Mouse (Mus musculus) kidney, postnatal 4 days (tissue): ENCODE results near the gene Lekr1.

Source experiments
- DNase-seq, 2 experiments: peaks; one replicate each; pipeline ENCODE4 v3.0.0; 2021; ENCODE audit warnings: mixed read lengths in 2 of 2

Lekr1 gene

DNA sequence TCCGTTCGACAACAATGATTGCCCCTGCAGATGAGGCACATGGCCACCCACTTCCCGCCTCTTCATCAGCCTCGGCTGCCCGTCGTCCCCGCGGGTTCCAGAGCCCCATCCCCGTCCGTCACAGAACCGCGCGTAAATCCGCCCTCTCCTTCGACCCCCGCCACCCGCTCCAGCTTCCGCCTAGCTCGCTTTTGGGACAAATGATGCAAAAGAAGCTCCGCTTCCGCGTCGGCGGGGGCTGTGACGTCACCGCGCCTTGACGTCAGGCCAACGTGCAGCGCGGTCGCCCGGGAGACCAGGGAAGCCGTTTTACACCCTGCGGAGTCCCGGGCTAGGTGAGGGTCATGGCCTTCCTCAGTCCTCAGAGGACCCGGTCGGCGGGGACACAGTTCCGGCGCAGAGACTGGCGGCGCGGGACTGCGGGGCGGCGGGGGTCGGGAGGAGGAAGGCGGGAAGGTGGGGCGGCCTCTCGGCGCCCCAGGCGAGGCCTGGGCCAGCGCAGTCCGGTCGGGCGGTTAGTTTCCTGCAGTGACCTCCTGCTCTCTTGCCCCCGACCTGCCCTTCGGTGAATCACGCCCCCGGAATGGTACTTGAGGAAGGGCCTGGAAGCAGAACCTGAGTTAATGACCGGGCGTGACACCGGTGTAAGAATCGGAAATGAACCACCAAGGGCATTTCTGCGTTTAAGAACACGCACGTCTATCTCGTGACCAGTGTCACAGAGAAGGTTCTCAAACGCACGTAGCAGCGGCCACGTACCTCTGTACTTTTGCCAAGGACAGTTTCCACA is at the start of gene Lekr1:
Lekr1 (plus strand) TSS at position 252 of the 790 bp plus-strand sequence.
- DNase-seq, result peak; percentile 93 to 94

DNA sequence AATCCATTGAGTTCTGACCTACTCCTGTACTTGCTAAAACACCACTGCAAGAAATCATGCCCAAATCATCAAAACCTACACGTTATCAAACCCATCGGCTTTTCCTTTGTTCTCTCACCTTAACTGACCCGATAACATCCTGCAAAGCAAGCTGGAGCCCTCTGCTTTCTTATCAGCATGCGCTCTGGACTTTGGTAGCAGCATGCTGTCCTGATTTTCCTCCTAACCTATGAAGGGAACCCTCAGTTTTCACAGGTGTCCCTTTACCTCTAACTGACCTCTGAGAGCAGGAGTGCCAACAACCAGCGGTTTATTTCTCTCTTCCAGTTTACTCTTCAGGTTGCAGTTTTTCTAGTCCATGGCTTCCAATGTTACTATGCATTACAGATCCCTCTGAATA is 48.5 kb upstream of the Lekr1 start:
- no peak for DNase-seq

DNA sequence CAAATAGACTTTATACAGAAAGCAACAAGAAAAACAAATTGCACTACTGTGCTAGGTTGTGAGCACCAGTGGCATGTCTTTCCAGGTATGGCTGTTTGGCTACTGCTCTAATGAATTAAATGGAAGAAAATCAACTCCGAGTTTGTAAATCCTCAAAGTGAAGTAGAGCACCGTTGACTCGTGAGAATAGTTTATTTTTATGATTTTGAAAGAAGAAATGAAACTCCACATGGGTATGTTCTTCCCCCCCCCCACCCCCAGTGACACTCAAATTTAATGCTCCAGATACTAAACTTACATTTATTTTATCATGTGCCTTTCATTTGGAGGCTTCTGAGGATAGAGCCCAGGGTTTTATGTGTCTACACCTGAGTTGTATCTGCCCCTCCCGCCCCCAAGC is 46.7 kb upstream of the Lekr1 start:
- no peak for DNase-seq

DNA sequence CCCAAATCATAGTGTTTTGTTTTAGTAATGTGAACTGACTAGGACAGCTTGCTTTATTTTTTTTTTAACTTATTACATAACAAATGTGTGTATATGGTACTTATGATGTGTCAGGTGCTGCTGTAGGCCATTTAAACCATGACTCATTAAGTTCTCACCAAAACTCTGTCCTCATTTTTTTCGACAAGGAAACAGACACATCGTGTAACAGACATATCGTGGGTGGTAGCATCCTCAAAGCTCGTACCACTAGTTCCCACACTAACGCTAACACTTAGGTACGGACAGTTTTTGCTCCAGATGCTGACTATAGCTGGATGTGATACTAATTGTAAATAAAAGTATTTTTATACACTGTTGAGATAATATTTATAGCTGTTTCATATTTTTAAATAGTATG is 43.0 kb upstream of the Lekr1 start:
- no peak for DNase-seq

DNA sequence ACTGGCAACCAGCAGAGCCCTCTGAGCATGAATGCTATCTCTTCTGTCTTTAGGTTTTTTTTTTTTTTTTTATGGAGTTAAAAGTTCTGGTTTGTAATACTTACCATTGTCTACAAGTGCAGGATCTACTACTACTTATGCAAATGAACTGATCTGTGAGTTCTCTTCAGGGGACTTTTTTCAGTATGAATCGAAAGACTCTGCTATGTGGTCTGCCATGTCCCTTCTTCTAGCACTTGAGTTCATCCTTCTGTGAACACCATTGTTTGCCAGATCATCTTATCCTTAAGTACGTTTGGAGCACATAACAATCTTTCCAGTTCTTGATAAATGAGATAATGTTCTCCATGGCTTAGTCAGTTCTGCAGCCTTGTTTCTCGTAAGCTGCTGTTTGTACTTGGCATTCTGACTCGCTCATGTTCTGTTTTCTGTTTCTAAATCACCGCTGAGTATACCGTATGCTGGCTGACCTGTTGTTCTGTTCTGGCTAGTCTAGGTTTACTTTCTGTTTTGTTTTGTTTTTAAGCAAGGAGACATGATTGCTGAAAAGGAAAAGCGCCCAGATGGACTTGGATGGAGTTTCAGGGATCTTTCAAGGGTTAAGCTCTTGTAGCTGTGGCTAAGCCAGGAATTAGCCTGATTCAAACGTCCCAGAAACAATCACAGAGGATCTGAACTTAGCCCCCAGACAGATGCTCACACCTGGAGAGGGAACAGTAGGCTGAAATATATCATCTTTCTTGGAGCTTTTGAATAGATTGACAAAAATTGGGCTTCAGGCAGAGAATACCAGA is 40.3 kb upstream of the Lekr1 start:
- no peak for DNase-seq

DNA sequence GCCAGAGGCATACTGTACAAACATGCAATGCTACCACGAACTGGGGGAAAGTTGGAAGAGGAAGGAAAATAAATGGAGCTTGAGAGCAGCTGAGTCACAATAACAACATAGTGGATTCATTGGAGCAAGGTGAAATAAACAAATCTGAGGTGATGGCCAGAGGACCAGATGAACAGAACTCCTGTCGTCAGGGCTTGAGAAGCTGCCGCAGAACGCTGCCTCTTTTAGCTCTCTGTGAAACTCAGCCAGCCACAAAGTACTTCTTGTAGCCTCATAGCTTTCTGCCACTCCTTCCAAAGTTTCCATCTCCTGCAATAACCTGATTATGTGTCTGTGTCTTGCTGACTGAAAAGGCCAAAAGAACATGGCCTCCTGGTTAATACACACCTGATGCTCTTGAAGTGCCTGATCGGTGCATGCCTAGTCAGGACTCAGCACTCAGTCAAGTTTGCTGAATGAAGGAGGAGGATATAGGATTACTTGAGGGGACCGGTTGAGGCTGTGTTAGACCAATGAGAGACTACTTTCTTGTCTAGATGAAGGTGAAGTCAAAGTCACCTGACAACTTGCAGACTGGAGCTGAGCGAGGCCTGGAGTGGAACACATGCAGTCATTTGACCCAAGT is 39.6 kb upstream of the Lekr1 start:
- no peak for DNase-seq

DNA sequence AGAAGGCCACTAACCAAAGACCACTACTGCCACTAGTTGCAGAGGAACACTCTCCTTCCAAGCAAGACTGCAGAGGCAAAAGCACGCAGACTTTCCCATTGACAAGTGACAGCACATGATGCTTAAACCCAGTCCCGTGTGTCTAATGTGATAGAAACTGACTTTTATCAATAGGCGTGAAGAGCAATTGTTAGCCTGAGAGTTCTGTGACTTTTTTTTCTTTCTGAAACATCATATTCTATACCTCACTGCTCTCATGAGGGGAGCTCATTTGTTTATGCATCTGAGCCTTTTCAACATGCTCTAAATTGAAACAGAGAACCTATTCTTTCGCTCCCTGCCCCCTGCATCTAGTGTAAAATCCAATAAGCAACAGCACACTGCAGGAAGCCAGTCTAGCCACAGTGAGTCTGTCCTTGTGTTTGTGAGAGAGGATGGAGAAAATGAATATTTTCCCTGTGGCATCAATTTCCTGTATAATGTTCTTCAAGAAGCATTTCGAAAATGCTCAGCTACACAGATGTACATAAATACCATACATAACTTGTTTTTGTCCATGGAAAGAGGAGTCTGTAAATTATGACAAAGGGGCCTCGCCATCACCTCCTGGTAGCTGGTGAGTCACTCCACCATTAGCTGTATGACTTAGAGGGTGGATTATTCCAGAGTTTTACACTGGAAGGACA is 38.9 kb upstream of the Lekr1 start:
- no peak for DNase-seq

DNA sequence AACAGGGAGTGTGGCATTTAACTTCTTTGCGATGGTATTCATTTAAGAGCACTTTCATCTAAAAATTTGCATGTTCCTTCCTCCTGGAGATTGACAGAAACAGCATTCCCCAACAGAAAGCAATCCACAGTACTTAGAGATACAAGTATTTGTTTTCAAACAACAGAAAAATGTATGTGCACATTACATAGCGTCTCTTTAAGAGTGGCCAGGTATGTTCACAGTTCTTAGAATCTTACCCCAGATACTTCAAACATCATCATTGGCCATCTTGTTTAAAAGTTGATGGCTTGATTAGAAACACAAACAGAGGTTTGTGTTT is 38.4 kb upstream of the Lekr1 start:
- DNase-seq, result no peak

DNA sequence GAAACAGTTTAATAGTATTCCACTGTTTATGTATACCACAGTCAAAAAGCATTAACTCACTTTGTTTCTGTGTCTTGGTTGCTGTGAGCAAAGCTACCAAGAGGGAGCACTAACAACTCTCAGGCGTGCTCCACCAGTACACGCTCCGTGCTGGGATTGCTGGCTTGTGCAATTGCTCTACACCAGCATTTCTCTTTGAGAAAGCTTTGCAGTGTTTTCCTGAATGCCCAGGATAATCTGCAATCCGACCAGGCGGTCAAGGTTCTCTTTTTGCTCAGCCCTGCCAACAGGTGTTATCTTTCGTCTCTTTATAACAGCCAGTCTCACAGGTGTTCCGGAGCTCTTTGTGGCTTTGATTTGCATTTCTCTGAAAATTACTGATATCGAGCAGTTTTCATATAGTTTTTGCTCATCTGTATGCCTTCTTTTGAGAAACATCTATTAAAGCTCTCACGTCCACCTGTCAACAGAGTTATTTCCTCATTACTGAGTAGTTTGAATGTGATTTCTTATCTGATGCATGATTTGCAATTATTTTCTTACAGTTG is 36.4 kb upstream of the Lekr1 start:
- no peak for DNase-seq

DNA sequence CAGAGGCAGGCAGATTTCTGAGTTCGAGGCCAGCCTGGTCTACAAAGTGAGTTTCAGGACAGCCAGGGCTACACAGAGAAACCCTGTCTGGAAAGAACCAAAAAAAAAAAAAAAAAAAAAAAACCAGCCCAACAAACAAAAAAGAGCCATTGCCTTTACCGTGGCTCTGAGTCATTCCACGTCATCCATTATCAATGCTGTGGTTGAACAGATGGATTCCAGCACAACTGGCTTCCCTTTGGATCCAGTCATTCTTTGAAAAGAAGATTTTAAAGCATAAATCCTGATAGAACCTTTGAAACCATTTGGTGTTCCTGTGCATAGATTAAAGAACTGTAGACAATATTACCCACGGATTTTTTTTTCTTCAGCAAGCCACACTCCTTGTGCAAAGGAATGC is 32.4 kb upstream of the Lekr1 start:
- no peak for DNase-seq

DNA sequence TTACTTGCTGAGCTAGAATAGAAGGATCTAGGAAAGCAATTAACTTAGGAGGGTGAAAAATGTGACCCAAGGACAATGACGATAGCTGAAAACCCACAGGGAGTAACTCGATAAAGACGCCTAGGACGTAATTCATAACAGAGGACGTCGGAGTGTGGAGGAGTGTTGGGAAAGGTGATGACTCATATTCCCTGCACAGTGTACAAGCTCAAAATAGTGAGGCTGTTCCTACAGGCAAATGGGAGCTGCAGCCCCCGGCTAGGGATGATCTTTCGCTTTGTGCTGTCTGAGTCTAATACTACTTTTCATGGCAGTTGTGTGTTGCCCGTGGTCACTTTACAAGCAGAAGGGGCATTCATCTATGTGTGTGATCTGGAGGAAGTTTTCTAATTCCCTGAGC is 30.0 kb upstream of the Lekr1 start:
- DNase-seq, result peak in 1 of 2 experiments; percentile 21

DNA sequence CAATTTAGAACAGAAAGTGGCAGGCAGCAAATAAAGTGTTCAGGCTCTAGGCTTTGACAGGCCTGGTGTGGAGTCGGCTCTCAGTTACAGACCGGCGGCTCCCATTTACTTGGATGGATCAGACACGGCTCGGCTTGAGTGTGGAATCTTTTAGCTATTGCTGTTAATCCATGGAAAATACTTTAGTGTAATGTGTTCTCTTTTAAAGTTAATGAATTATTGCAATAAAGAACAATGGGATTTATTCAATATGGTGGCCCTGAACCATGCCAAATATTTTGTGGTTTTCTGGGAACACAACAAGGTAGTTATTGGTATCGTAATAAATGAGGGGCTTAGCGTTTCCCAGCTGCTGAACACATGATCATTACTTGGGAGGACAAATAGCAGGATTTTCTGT is 28.7 kb upstream of the Lekr1 start:
- peak; percentile 16 to 38 for DNase-seq

DNA sequence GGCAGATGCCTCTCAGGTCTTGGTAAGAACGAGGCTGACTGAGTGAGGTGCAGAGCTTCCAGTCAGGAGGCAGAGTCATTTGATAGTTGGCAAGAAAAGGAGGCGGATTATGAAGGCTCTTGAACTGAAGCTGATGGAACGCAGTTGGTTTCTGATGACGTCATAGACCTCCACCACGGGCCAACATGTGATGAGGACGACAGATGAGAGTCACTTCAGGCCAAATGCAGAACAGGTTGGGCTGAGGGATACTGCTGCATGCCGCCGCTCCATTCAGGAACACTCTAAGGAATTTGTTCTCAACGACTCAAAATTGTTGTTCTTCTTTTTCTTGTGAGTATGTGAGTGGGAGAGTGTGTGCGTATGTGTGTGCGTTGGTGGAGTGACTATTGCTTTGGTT is 27.1 kb upstream of the Lekr1 start:
- DNase-seq, result peak in 1 of 2 experiments; percentile 22

DNA sequence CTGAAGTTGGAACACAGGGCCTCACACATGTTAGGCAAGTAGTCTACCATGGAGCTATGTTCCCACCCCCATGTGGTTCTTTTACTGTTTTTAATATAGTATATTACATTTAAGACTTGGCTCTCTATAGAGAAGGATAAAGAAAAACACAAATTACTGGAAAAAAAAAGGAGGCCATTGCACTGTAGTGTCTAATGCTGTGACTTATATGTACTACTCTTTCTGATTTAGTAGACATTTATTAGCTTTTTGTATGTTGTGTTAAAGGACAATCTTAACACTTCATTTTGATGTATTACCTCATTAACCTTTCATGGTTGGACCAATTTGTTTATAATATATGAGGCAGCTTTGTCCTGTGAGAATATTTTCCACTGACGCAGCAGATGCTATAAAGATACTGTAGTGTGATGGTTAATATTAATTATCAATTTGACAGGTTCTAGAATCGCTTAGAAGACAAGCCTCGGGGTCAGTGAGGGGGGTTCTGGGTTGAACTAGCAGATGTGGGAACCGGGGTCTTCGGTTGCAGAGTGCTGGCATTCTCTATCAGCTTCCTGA is 26.5 kb upstream of the Lekr1 start:
- peak; percentile 27 to 49 for DNase-seq

DNA sequence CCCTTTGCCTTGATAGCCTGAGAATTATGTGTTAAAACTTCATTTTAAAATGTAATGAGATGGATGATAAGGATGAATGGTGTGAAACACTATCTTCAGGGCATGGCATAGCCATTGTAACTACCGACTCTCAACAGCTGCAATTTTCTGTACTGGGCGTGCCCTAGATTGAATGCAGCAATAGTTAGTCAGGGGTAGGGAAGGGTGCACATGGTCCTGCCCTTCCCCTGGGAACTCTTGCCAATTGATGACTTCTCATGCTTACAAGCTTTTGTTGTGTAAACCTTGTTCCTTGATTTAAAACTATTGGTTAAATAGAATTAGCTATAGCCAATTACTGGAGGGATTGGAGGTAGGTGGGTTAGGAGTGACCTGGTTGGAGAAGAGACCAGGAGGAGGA is 23.1 kb upstream of the Lekr1 start:
- no peak for DNase-seq

DNA sequence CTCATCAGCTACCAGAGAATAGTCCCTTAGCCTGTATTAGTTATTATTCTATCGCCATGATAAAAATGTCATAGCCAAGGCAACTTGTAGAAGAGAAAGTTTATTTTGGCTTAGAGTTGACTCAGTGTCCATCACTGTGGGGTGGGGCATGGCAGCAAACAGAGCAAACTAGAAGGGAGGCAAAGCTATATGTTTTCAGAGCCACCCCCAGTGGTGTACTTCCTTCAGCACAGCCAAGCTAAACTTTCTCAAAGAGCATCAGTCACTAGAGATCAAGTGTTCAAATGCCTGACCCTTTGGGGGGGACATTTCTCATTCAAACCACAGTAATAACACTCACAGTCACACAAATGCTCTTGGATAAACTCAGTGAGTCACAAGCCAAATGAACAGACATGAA is 22.4 kb upstream of the Lekr1 start:
- DNase-seq, result no peak

DNA sequence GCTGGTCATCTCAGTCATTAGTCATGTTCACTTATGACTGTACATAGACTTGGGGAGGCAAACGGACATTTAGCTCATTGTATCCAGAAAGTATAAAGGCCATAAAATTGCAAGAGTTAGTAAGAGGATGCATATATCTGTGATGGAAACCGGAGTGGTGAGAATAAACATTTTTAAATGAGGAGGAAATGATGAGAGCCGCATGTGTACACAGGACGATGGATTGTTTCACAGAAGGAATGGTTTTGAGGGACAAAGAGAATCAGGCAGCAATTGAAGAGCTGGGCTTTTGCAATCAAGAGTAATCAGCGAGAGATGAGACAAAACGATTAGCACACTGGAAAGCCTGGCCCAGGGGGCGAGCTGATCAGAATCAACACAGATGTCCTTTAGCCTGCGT is 18.4 kb upstream of the Lekr1 start:
- no peak for DNase-seq

DNA sequence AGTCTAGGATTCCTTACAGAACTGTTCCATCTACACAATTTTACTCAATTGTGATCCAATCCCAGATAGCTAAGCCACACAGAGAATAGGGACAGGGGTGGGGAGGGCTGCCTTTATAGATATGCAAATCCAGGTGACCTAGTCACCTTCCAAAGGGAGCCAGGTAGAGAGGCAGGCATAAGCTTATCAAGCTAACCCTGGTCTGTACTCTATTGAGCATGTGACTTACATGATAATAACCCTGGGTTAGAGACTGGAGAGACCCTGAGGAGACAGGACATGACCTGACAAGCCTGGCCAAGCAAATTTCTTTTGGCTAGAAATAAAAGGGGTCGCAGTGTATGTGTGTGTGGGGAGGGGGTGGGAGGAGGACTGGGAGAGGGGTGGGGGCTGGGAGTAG is 17.1 kb upstream of the Lekr1 start:
- no peak for DNase-seq

DNA sequence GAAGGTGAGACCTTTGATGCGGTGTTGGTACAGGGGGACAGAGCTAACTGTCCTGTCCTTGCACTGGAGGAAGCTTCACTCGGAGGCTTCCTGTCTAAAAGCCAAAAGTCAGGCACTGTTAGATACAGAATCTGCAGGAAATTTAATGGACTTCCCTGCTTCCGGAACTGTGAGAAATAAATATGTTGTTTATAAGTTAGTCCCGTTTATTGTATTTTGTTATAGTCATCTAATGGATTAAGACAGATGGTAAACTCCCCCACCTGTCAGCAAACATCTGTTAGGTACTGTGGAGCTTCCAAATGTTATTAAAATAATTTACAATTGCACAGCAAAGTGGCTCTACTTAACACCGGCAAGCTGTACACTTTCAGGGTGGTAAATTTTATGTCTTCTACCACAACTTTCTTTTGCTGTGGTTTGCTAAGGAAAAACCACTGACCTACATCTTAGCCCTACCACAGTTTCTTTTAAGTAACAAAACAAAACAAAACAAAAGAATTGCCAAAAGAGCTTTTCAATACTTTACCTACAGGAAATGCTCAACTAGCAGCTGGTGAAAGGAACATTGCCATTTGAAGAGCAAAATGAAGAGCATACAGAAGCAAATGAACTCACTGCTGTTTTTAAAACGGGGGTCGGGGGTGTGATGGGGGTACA is 15.7 kb upstream of the Lekr1 start:
- no peak for DNase-seq

DNA sequence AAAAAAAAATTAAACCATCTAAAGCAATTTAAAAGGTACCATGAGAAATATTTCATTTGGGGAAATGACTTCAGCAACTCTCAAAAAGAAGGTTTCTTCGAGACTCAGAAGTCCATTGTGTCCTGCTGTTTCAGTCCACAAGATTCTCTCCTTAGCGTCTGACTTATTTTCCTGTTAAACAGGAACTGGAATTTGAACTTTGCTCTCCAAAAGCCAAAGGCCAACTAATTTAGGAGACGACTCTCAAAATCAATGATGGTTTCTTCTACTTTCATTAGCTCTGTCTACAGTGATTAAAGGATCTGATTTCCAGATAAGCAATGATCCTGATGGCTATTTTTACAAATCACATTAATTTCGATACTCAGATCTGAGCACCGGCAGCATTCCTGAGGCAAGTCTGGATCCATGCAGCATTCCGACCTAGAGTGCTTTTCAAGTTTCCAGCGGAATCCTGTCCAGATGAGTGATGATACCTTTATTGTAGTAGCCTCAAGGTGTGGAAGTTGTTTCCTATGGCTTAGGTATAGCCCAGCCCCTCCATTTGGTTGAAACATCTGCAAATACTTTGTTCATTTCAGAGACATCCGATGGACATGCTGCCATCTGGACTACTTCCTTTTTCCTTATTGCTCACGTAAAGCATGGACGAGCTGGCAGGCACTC is 11.4 kb upstream of the Lekr1 start:
- no peak for DNase-seq

DNA sequence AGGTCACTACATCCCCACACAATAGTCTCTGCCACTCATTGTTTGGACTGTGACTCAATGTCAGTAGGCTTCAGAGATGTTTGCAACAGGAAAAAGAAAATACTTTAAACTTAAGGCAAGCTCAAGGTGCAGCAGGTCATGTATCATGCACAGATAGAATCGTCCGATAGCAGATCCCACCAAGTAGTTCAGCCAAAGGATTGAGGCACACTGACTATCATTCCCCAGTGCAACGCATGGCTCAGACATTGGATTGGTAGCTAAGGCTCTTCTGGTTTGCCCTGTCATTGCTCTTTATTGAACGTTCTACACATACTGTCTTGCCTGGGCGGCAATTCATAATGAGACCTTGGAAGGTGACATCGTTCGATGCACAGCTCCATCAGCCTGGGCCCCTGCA is 9.6 kb upstream of the Lekr1 start:
- no peak for DNase-seq
